In the genomic region with DNA sequence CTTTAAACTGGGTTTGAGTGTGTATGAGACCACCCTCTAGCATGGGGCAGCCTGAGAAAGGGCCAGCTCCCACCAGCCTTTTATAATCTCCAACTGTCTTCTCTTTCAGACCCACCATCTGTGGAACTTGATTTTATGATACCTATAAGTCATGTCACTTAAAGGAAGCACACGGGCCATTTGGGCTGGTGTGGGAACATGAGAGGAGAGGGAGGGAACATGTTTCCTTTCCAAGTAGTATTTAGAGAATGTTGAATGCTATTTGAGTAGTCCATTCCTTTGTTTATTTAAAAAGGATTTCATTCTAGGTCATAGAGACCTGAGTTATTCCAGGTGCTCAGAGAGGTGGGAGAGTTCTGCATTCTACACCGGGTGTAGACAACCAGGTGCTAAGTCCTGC, we compare ENCODE assay signal across 25 mouse cellular contexts. TPM values are rescaled to one million over a fixed set of nuclear protein-coding genes. Genes with fewer than 3 reads are reported as not detected.
A peak's percentile ranks its signal among the peaks of the same experiment; 100 is the strongest.
DNase-seq lines count a peak whose midpoint lies in the region; ATAC-seq lines count a peak whose summit lies in the region.
"Had no signal": no experiment of that assay in that cellular context is flagged by ENCODE, and none has a peak within 500 bp of the region (broad histone marks: within the 10 kb centered on the region; RNA-seq: fewer than 3 reads in every experiment).

No protein-coding gene starts in this region.

- H3K4me1 ChIP-seq in kidney, embryonic 15.5 days: peaks cover 25% of the 10 kb centered on the region
- H3K4me1 ChIP-seq in neural tube, embryonic 15.5 days: peaks cover 23% of the 10 kb centered on the region

- 11% methylated on average over 2 of the region's 2 CpGs for WGBS in kidney, embryonic 15.5 days
- WGBS in neural tube, embryonic 15.5 days: 33% methylated on average over 2 of the region's 2 CpGs

- H3K9ac ChIP-seq in kidney, embryonic 15.5 days: no peak overlapping the region
- no peak overlapping the region for H3K9ac ChIP-seq in neural tube, embryonic 15.5 days (replicated peaks)
- H3K9ac ChIP-seq: embryonic facial prominence, embryonic 15.5 days; heart, embryonic 15.5 days; hindbrain, embryonic 13.5 days had no signal

- H3K27ac ChIP-seq in kidney, embryonic 15.5 days: peak overlapping the region; percentile 46; the same call in 1 of the 2 replicates
- no peak overlapping the region for H3K27ac ChIP-seq in neural tube, embryonic 15.5 days (replicated peaks)
- H3K27ac ChIP-seq: embryonic facial prominence, embryonic 15.5 days; forebrain, embryonic 10.5 days; heart, embryonic 10.5 days; heart, embryonic 15.5 days; hindbrain, embryonic 13.5 days; hindbrain, postnatal 0 days had no signal

- DNase-seq in embryo, embryonic 10.5 days (ENCODE audit: low spot score): peak; percentile 14
- no peak for DNase-seq in embryo, embryonic 9.5 days (ENCODE audit: extremely low spot score)
- no peak for DNase-seq in kidney, postnatal 25 days
- DNase-seq in neural tube, embryonic 10.5 days (ENCODE audit: extremely low spot score, low spot score): peak; percentile 13
- no peak for DNase-seq in T-cell, adult 2 months (ENCODE audit: low spot score)
- DNase-seq: adrenal gland, postnatal 10 days; B cell, adult 2 months; cerebellum, adult 11 months; cerebellum, adult 8-10 months; cerebellum, postnatal 14 days; gastrocnemius, postnatal 36 days; heart, adult 18-20 months; heart, postnatal 14 days had no signal

- peak; percentile 54 for ATAC-seq in kidney, embryonic 15.5 days (replicated peaks; ENCODE audit: low FRiP score)
- no peak for ATAC-seq in neural tube, embryonic 15.5 days (ENCODE audit: low FRiP score)
- ATAC-seq: CD4-positive, CD25-positive, alpha-beta regulatory T cell, adult 4 months; forebrain, embryonic 14.5 days; hindbrain, postnatal 0 days had no signal

- no peak overlapping the region for H3K4me2 ChIP-seq in kidney, embryonic 15.5 days
- no peak overlapping the region for H3K4me2 ChIP-seq in neural tube, embryonic 15.5 days
- H3K4me2 ChIP-seq: embryonic facial prominence, embryonic 15.5 days; heart, embryonic 15.5 days; hindbrain, embryonic 13.5 days had no signal

- H3K9me3 ChIP-seq in kidney, embryonic 15.5 days (replicated peaks): no peaks in the 10 kb centered on the region; the same call in 1 of the 2 replicates
- no peaks in the 10 kb centered on the region for H3K9me3 ChIP-seq in neural tube, embryonic 15.5 days (replicated peaks)
- H3K9me3 ChIP-seq: embryonic facial prominence, embryonic 15.5 days; forebrain, embryonic 10.5 days; G1E; heart, embryonic 10.5 days had no signal

- no peak overlapping the region for H3K4me3 ChIP-seq in kidney, embryonic 15.5 days (replicated peaks)
- no peak overlapping the region for H3K4me3 ChIP-seq in neural tube, embryonic 15.5 days (replicated peaks)
- H3K4me3 ChIP-seq: embryonic facial prominence, embryonic 15.5 days; erythroblast, embryonic 14.5 days; forebrain, embryonic 10.5 days; heart, embryonic 10.5 days; heart, embryonic 15.5 days; hindbrain, embryonic 13.5 days had no signal

- no peaks in the 10 kb centered on the region for H3K36me3 ChIP-seq in kidney, embryonic 15.5 days
- no peaks in the 10 kb centered on the region for H3K36me3 ChIP-seq in neural tube, embryonic 15.5 days
- H3K36me3 ChIP-seq: embryonic facial prominence, embryonic 15.5 days; forebrain, embryonic 10.5 days; G1E; heart, embryonic 10.5 days; heart, embryonic 15.5 days; hindbrain, embryonic 13.5 days had no signal

- no peaks in the 10 kb centered on the region for H3K27me3 ChIP-seq in kidney, embryonic 15.5 days
- H3K27me3 ChIP-seq in neural tube, embryonic 15.5 days (replicated peaks): 0 out of 2 replicates have a peak, but pooled peaks cover 5% of the 10 kb centered on the region
- H3K27me3 ChIP-seq: embryonic facial prominence, embryonic 15.5 days; heart, embryonic 15.5 days had no signal

RNA-seq across cellular contexts. Expression of a gene that starts 1.4 kb away (rescaled TPM):
- 18.0 and 22.5 TPM in 2 replicates for polyA plus RNA-seq in kidney, embryonic 15.5 days (2015; fragmentation: Nextera tagmentation; extraction: Ambion mirVana)
- polyA plus RNA-seq in neural tube, embryonic 15.5 days (2015; fragmentation: Nextera tagmentation; extraction: Ambion mirVana): 2.4 and 2.6 TPM in 2 replicates
- polyA plus RNA-seq: CD4-positive, CD25-positive, alpha-beta regulatory T cell, adult 4 months; erythroblast, embryonic 14.5 days; G1E had no signal

Comparison
In these comparisons a context has a peak if more than half of its experiments do, and no peak if none do; other contexts are left out.
1. DNase-seq: peak in embryo, embryonic 10.5 days (single experiment) and neural tube, embryonic 10.5 days (single experiment); none in embryo, embryonic 9.5 days (single experiment), kidney, postnatal 25 days (0 of 2) and T-cell, adult 2 months (single experiment).